Mouse (Mus musculus): ENCODE results near the gene Lcmt1.
A peak's percentile ranks its signal among the peaks of the same experiment; 100 is the strongest.

Lcmt1 gene

GRCm38 (mm10) chr7:123369759-123370481 is at the start of gene Lcmt1, which contains the start of gene Arhgap17:
Gene Lcmt1, plus strand, starts transcription at chr7:123369784.
Gene Arhgap17, minus strand, starts transcription at chr7:123369915.
- peak; percentile 90 for DNase-seq (ENCODE audit: extremely low read depth, insufficient read length, low spot score)

GRCm38 (mm10) chr7:123322452-123323121 is 47.0 kb upstream of the Lcmt1 start:
- no peak for DNase-seq (ENCODE audit: extremely low read depth, insufficient read length, low spot score)

- no peak for DNase-seq (ENCODE audit: extremely low read depth, insufficient read length, low spot score)
Measured at GRCm38 (mm10) chr7:123323388-123323787, 46.2 kb upstream of the Lcmt1 start.

- DNase-seq (ENCODE audit: extremely low read depth, insufficient read length, low spot score): no peak
Measured at GRCm38 (mm10) chr7:123324105-123324504, 45.5 kb upstream of the Lcmt1 start.

- no peak for DNase-seq (ENCODE audit: extremely low read depth, insufficient read length, low spot score)
Measured at GRCm38 (mm10) chr7:123326062-123326461, 43.5 kb upstream of the Lcmt1 start.

GRCm38 (mm10) chr7:123326901-123327300 is 42.7 kb upstream of the Lcmt1 start:
- no peak for DNase-seq (ENCODE audit: extremely low read depth, insufficient read length, low spot score)

GRCm38 (mm10) chr7:123327909-123328308 is 41.7 kb upstream of the Lcmt1 start:
- DNase-seq (ENCODE audit: extremely low read depth, insufficient read length, low spot score): no peak

GRCm38 (mm10) chr7:123330506-123330905 is 39.1 kb upstream of the Lcmt1 start:
- DNase-seq (ENCODE audit: extremely low read depth, insufficient read length, low spot score): no peak

GRCm38 (mm10) chr7:123336322-123336721 is 33.3 kb upstream of the Lcmt1 start:
- no peak for DNase-seq (ENCODE audit: extremely low read depth, insufficient read length, low spot score)

- no peak for DNase-seq (ENCODE audit: extremely low read depth, insufficient read length, low spot score)
Measured at GRCm38 (mm10) chr7:123338351-123338750, 31.2 kb upstream of the Lcmt1 start.

- DNase-seq (ENCODE audit: extremely low read depth, insufficient read length, low spot score): no peak
Measured at GRCm38 (mm10) chr7:123341896-123342295, 27.7 kb upstream of the Lcmt1 start.

- DNase-seq (ENCODE audit: extremely low read depth, insufficient read length, low spot score): no peak
Measured at GRCm38 (mm10) chr7:123344079-123344780, 25.4 kb upstream of the Lcmt1 start.

GRCm38 (mm10) chr7:123345041-123345544 is 24.5 kb upstream of the Lcmt1 start:
- no peak for DNase-seq (ENCODE audit: extremely low read depth, insufficient read length, low spot score)

- DNase-seq (ENCODE audit: extremely low read depth, insufficient read length, low spot score): no peak
Measured at GRCm38 (mm10) chr7:123346631-123347290, 22.8 kb upstream of the Lcmt1 start.

GRCm38 (mm10) chr7:123349813-123350212 is 19.8 kb upstream of the Lcmt1 start:
- DNase-seq (ENCODE audit: extremely low read depth, insufficient read length, low spot score): no peak

GRCm38 (mm10) chr7:123350243-123350642 is 19.3 kb upstream of the Lcmt1 start:
- no peak for DNase-seq (ENCODE audit: extremely low read depth, insufficient read length, low spot score)

- DNase-seq (ENCODE audit: extremely low read depth, insufficient read length, low spot score): no peak
Measured at GRCm38 (mm10) chr7:123353081-123353480, 16.5 kb upstream of the Lcmt1 start.

- DNase-seq (ENCODE audit: extremely low read depth, insufficient read length, low spot score): no peak
Measured at GRCm38 (mm10) chr7:123353879-123354278, 15.7 kb upstream of the Lcmt1 start.

- no peak for DNase-seq (ENCODE audit: extremely low read depth, insufficient read length, low spot score)
Measured at GRCm38 (mm10) chr7:123354392-123354791, 15.2 kb upstream of the Lcmt1 start.

- no peak for DNase-seq (ENCODE audit: extremely low read depth, insufficient read length, low spot score)
Measured at GRCm38 (mm10) chr7:123354851-123355250, 14.7 kb upstream of the Lcmt1 start.

GRCm38 (mm10) chr7:123356158-123356557 is 13.4 kb upstream of the Lcmt1 start:
- DNase-seq (ENCODE audit: extremely low read depth, insufficient read length, low spot score): no peak
